Mouse (Mus musculus): ENCODE data around the gene Hnrnpll. TPM values are rescaled to one million over a fixed set of nuclear protein-coding genes. Genes with fewer than 3 reads are reported as not detected.

The Hnrnpll gene
- 10 to 100 TPM; 62.8 to 67.1 TPM for total RNA-seq (2021)
- long read RNA-seq, experiment 1, transcript Hnrnpll-205 (13 exons, 3,009 nt): minor isoform, 13 of 50 reads
- long read RNA-seq, experiment 1, transcript Hnrnpll-201 (13 exons, 3,116 nt): major isoform, 26 of 50 reads
- long read RNA-seq, experiment 1, partial matches to known transcripts: 2 of 50 reads
- long read RNA-seq, experiment 1, other reads (novel, unspliced or antisense): 8 of 50 reads
- long read RNA-seq, experiment 2, transcript Hnrnpll-205 (13 exons, 3,009 nt): major isoform, 31 of 78 reads
- long read RNA-seq, experiment 2, transcript Hnrnpll-201 (13 exons, 3,116 nt): minor isoform, 30 of 78 reads
- long read RNA-seq, experiment 2, partial matches to known transcripts: 4 of 78 reads
- long read RNA-seq, experiment 2, other reads (novel, unspliced or antisense): 10 of 78 reads

- DNase-seq (ENCODE audit: low spot score in 2 of 2): peak; percentile 97 to 98
- Histone ChIP-seq H3K27ac (peak within 1 kb of the TSS; percentile 94), H3K4me3 (peak within 1 kb of the TSS; percentile 93)
- no peak for TF ChIP-seq CTCF (conservative IDR thresholded peaks at IDR 0.05)
Measured at GRCm38 (mm10) chr17:80061783-80062619, at the start of gene Hnrnpll. TSS of gene Hnrnpll (minus strand) at chr17:80062334.

GRCm38 (mm10) chr17:80105348-80105978 is 43.3 kb upstream of the Hnrnpll start:
- TF ChIP-seq CTCF (conservative IDR thresholded peaks at IDR 0.05): no peak
- no peak overlapping the region for H3K4me3 ChIP-seq
- no peak overlapping the region for H3K27ac ChIP-seq
- no peak for DNase-seq (ENCODE audit: low spot score in 2 of 2)

GRCm38 (mm10) chr17:80099823-80100222 is 37.7 kb upstream of the Hnrnpll start:
- Histone ChIP-seq H3K4me3 (no peak overlapping the region), H3K27ac (peak overlapping the region; percentile 23; the same call in 1 of the 2 replicates)
- DNase-seq (ENCODE audit: low spot score in 2 of 2): no peak
- TF ChIP-seq CTCF (conservative IDR thresholded peaks at IDR 0.05): no peak

- H3K4me3 ChIP-seq: no peak overlapping the region
- TF ChIP-seq CTCF (conservative IDR thresholded peaks at IDR 0.05): no peak
- DNase-seq (ENCODE audit: low spot score in 2 of 2): peak in 1 of 2 experiments; percentile 10
- no peak overlapping the region for H3K27ac ChIP-seq
Measured at GRCm38 (mm10) chr17:80097221-80097620, 35.1 kb upstream of the Hnrnpll start.

- H3K4me3 ChIP-seq: no peak overlapping the region
- H3K27ac ChIP-seq: peak overlapping the region; percentile 76; the same call in 1 of the 2 replicates
- TF ChIP-seq CTCF (conservative IDR thresholded peaks at IDR 0.05): no peak
- DNase-seq (ENCODE audit: low spot score in 2 of 2): no peak
Measured at GRCm38 (mm10) chr17:80096720-80097114, 34.6 kb upstream of the Hnrnpll start.

- TF ChIP-seq CTCF (conservative IDR thresholded peaks at IDR 0.05): no peak
- Histone ChIP-seq H3K4me3 (peak overlapping the region; percentile 27; the same call in 1 of the 2 replicates), H3K27ac (peak overlapping the region; percentile 76)
- DNase-seq (ENCODE audit: low spot score in 2 of 2): peak; percentile 47 to 70
Measured at GRCm38 (mm10) chr17:80096043-80096719, 34.0 kb upstream of the Hnrnpll start.

- DNase-seq (ENCODE audit: low spot score in 2 of 2): no peak
- peak overlapping the region; percentile 76 for H3K27ac ChIP-seq
- no peak overlapping the region for H3K4me3 ChIP-seq
- no peak for TF ChIP-seq CTCF (conservative IDR thresholded peaks at IDR 0.05)
Measured at GRCm38 (mm10) chr17:80095254-80095899, 33.2 kb upstream of the Hnrnpll start.

- no peak for TF ChIP-seq CTCF (conservative IDR thresholded peaks at IDR 0.05)
- Histone ChIP-seq H3K27ac (no peak overlapping the region), H3K4me3 (no peak overlapping the region)
- DNase-seq (ENCODE audit: low spot score in 2 of 2): no peak
Measured at GRCm38 (mm10) chr17:80091879-80092549, 29.9 kb upstream of the Hnrnpll start.

GRCm38 (mm10) chr17:80090551-80090950 is 28.4 kb upstream of the Hnrnpll start:
- Histone ChIP-seq H3K27ac (no peak overlapping the region), H3K4me3 (no peak overlapping the region)
- TF ChIP-seq CTCF (conservative IDR thresholded peaks at IDR 0.05): no peak
- no peak for DNase-seq (ENCODE audit: low spot score in 2 of 2)

GRCm38 (mm10) chr17:80088168-80088567 is 26.0 kb upstream of the Hnrnpll start:
- Histone ChIP-seq H3K4me3 (no peak overlapping the region), H3K27ac (no peak overlapping the region)
- TF ChIP-seq CTCF (conservative IDR thresholded peaks at IDR 0.05): no peak
- DNase-seq (ENCODE audit: low spot score in 2 of 2): no peak

GRCm38 (mm10) chr17:80086591-80086990 is 24.5 kb upstream of the Hnrnpll start:
- no peak for DNase-seq (ENCODE audit: low spot score in 2 of 2)
- no peak overlapping the region for H3K4me3 ChIP-seq
- no peak for TF ChIP-seq CTCF (conservative IDR thresholded peaks at IDR 0.05)
- H3K27ac ChIP-seq: peak overlapping the region; percentile 28; the same call in 1 of the 2 replicates
